8 mouse cellular contexts compared by ENCODE assay signal in genomic region chr2:84669828-84670568, GRCm38 (mm10). TPM values are rescaled to one million over a fixed set of nuclear protein-coding genes. Genes with fewer than 3 reads are reported as not detected.
DNase-seq lines count a peak whose midpoint lies in the region; ATAC-seq and TF ChIP-seq lines count a peak whose summit lies in the region.

No protein-coding gene starts in this region.

- intact Hi-C loops in heart, postnatal 25 days (cut with DNase I), result no loop called here
- intact Hi-C loops in left cerebral cortex, postnatal 36 days (cut with DNase I), result no loop called here

- 4% methylated on average over 39 of the region's 39 CpGs for WGBS in heart, embryonic 10.5 days
- 3% methylated on average over 39 of the region's 39 CpGs for WGBS in kidney, postnatal 0 days

- H3K27me3 ChIP-seq in heart, embryonic 10.5 days (ENCODE audit: insufficient read depth, poor library complexity, severe bottlenecking), result no peaks in the 10 kb centered on the region
- H3K27me3 ChIP-seq in kidney, postnatal 0 days (ENCODE audit: insufficient read depth, low read length), result no peaks in the 10 kb centered on the region

- peak; percentile 74 for ATAC-seq in kidney, postnatal 0 days (replicated peaks; ENCODE audit: low FRiP score, low read depth)
- ATAC-seq in megakaryocyte, adult 5-6 weeks (ENCODE audit: poor library complexity, severe bottlenecking), result peak; percentile 62

- no peak for DNase-seq in heart, embryonic 10.5 days (ENCODE audit: low spot score)
- no peak for DNase-seq in heart, postnatal 25 days (ENCODE audit: low spot score)
- DNase-seq in ES-CJ7 (ENCODE audit: low read depth, low spot score), result peak; percentile 62
- DNase-seq in kidney, postnatal 0 days (ENCODE audit: low spot score), result peak; percentile 47
- DNase-seq in left cerebral cortex, postnatal 36 days (ENCODE audit: low spot score in 2 of 2), result no peak
- DNase-seq in retina, embryonic 14.5 days (ENCODE audit: low spot score), result no peak

- peak overlapping the region; percentile 94 for H3K9ac ChIP-seq in kidney, postnatal 0 days (ENCODE audit: low read depth, low read length)

- no peaks in the 10 kb centered on the region for H3K9me3 ChIP-seq in heart, embryonic 10.5 days
- H3K9me3 ChIP-seq in kidney, postnatal 0 days (replicated peaks; ENCODE audit: low read length), result no peaks in the 10 kb centered on the region

- TF ChIP-seq CTCF in embryonic fibroblast, embryonic 13.5 days (IDR thresholded peaks at IDR 0.05; ENCODE audit: borderline replicate concordance, insufficient read depth, low read length), result no peak
- TF ChIP-seq CTCF in kidney, postnatal 0 days (IDR thresholded peaks at IDR 0.05; ENCODE audit: low read depth), result no peak

- no peak for TF ChIP-seq POLR2A in embryonic fibroblast, embryonic 13.5 days (IDR thresholded peaks at IDR 0.05; ENCODE audit: low read depth, low read length)

- H3K27ac ChIP-seq in heart, embryonic 10.5 days, result peak overlapping the region; percentile 92
- H3K27ac ChIP-seq in embryonic fibroblast, embryonic 13.5 days (ENCODE audit: insufficient read depth, low read length), result no peak overlapping the region
- H3K27ac ChIP-seq in kidney, postnatal 0 days, result peak overlapping the region; percentile 92

- H3K36me3 ChIP-seq in heart, embryonic 10.5 days, result peaks cover 46% of the 10 kb centered on the region
- peaks cover 21% of the 10 kb centered on the region for H3K36me3 ChIP-seq in kidney, postnatal 0 days (ENCODE audit: insufficient read depth, low read length)

- peak overlapping the region; percentile 88 for H3K4me2 ChIP-seq in kidney, postnatal 0 days (ENCODE audit: low read length)

- H3K4me1 ChIP-seq in heart, embryonic 10.5 days, result peaks cover 11% of the 10 kb centered on the region
- peaks cover 3% of the 10 kb centered on the region for H3K4me1 ChIP-seq in embryonic fibroblast, embryonic 13.5 days (ENCODE audit: control insufficient read depth, insufficient read depth, low read length)
- peaks cover 12% of the 10 kb centered on the region; the same call in 1 of the 2 replicates for H3K4me1 ChIP-seq in kidney, postnatal 0 days (replicated peaks; ENCODE audit: insufficient read depth, low read length)

- peak overlapping the region; percentile 70 for H3K4me3 ChIP-seq in heart, embryonic 10.5 days
- peak overlapping the region; percentile 89 for H3K4me3 ChIP-seq in embryonic fibroblast, embryonic 13.5 days (ENCODE audit: insufficient read depth, low read length)
- H3K4me3 ChIP-seq in kidney, postnatal 0 days (replicated peaks; ENCODE audit: low read depth, low read length), result peak overlapping the region; percentile 98

RNA-seq across cellular contexts. Expression of gene Selenoh, which starts 0.6 kb away (rescaled TPM):
- polyA plus RNA-seq in heart, embryonic 10.5 days (2016; fragmentation: Nextera tagmentation; extraction: Ambion mirVana), result 347 and 370 TPM in 2 replicates
- 10 to 100 TPM; 22.4 to 25.2 TPM for total RNA-seq in heart, postnatal 25 days (2021)
- 106 and 122 TPM in 2 replicates for polyA plus RNA-seq in embryonic fibroblast, embryonic 13.5 days (2011; ENCODE audit: insufficient read length, low read depth, missing spikeins)
- 243 and 244 TPM in 2 replicates for polyA plus RNA-seq in kidney, postnatal 0 days (2015; fragmentation: Nextera tagmentation; extraction: Ambion mirVana)
- 126 and 155 TPM in 2 replicates for total RNA-seq in megakaryocyte, adult 5-6 weeks (2015)
- total RNA-seq in megakaryocyte, adult 5-6 weeks (2017), result 76.2 and 102 TPM in 2 replicates
- 10 to 100 TPM; 35.5 to 41.2 TPM for total RNA-seq in left cerebral cortex, postnatal 36 days (2021)

RNA-seq across cellular contexts. Expression of gene Gm28635, which starts 7.8 kb away (rescaled TPM):
- not detected in 2 replicates for polyA plus RNA-seq in heart, embryonic 10.5 days (2016; fragmentation: Nextera tagmentation; extraction: Ambion mirVana)
- 1 to 10 TPM; 5.4 to 5.8 TPM for total RNA-seq in heart, postnatal 25 days (2021)
- not detected in 2 replicates for polyA plus RNA-seq in embryonic fibroblast, embryonic 13.5 days (2011; ENCODE audit: insufficient read length, low read depth, missing spikeins)
- polyA plus RNA-seq in kidney, postnatal 0 days (2015; fragmentation: Nextera tagmentation; extraction: Ambion mirVana), result not detected in 2 replicates
- not detected in 2 replicates for total RNA-seq in megakaryocyte, adult 5-6 weeks (2015)
- total RNA-seq in megakaryocyte, adult 5-6 weeks (2017), result not detected in 2 replicates
- 1 to 10 TPM; 6.0 to 8.1 TPM for total RNA-seq in left cerebral cortex, postnatal 36 days (2021)

RNA-seq across cellular contexts. Expression of gene Med19, which starts 8.2 kb away (rescaled TPM):
- polyA plus RNA-seq in heart, embryonic 10.5 days (2016; fragmentation: Nextera tagmentation; extraction: Ambion mirVana), result 30.8 and 39.9 TPM in 2 replicates
- 10 to 100 TPM; 13.2 to 13.7 TPM for total RNA-seq in heart, postnatal 25 days (2021)
- polyA plus RNA-seq in embryonic fibroblast, embryonic 13.5 days (2011; ENCODE audit: insufficient read length, low read depth, missing spikeins), result 21.3 and 28.0 TPM in 2 replicates
- 33.3 and 34.6 TPM in 2 replicates for polyA plus RNA-seq in kidney, postnatal 0 days (2015; fragmentation: Nextera tagmentation; extraction: Ambion mirVana)
- 22.4 and 24.5 TPM in 2 replicates for total RNA-seq in megakaryocyte, adult 5-6 weeks (2015)
- 16.1 and 20.2 TPM in 2 replicates for total RNA-seq in megakaryocyte, adult 5-6 weeks (2017)
- total RNA-seq in left cerebral cortex, postnatal 36 days (2021), result 10 to 100 TPM; 27.2 to 31.9 TPM

RNA-seq across cellular contexts. Expression of gene Tmx2, which starts 8.9 kb away (rescaled TPM):
- polyA plus RNA-seq in heart, embryonic 10.5 days (2016; fragmentation: Nextera tagmentation; extraction: Ambion mirVana), result 172 and 182 TPM in 2 replicates
- total RNA-seq in heart, postnatal 25 days (2021), result 100 to 1,000 TPM; 116 to 127 TPM
- polyA plus RNA-seq in embryonic fibroblast, embryonic 13.5 days (2011; ENCODE audit: insufficient read length, low read depth, missing spikeins), result 53.3 and 71.2 TPM in 2 replicates
- polyA plus RNA-seq in kidney, postnatal 0 days (2015; fragmentation: Nextera tagmentation; extraction: Ambion mirVana), result 189 and 199 TPM in 2 replicates
- 42.4 and 49.0 TPM in 2 replicates for total RNA-seq in megakaryocyte, adult 5-6 weeks (2015)
- 29.4 and 38.5 TPM in 2 replicates for total RNA-seq in megakaryocyte, adult 5-6 weeks (2017)
- 100 to 1,000 TPM; 223 to 252 TPM for total RNA-seq in left cerebral cortex, postnatal 36 days (2021)

RNA-seq across cellular contexts. Expression of gene Btbd18, which starts 11.1 kb away (rescaled TPM):
- 0.21 and 0.29 TPM in 2 replicates for polyA plus RNA-seq in heart, embryonic 10.5 days (2016; fragmentation: Nextera tagmentation; extraction: Ambion mirVana)
- total RNA-seq in heart, postnatal 25 days (2021), result not detected
- polyA plus RNA-seq in embryonic fibroblast, embryonic 13.5 days (2011; ENCODE audit: insufficient read length, low read depth, missing spikeins), result not detected in 2 replicates
- 0.09 and 0.18 TPM in 2 replicates for polyA plus RNA-seq in kidney, postnatal 0 days (2015; fragmentation: Nextera tagmentation; extraction: Ambion mirVana)
- total RNA-seq in megakaryocyte, adult 5-6 weeks (2015), result 0.07 TPM in 1 of 2 replicates, not detected in the other
- not detected in 2 replicates for total RNA-seq in megakaryocyte, adult 5-6 weeks (2017)
- not detected for total RNA-seq in left cerebral cortex, postnatal 36 days (2021)

Comparison
In these comparisons a context has a peak if more than half of its experiments do, and no peak if none do; other contexts are left out.
1. DNase-seq: peak in ES-CJ7 (single experiment) and kidney, postnatal 0 days (single experiment); none in heart, embryonic 10.5 days (single experiment), heart, postnatal 25 days (single experiment), left cerebral cortex, postnatal 36 days (0 of 2) and retina, embryonic 14.5 days (single experiment).
2. RNA of gene Gm28635, which starts 7.8 kb away (total RNA-seq): 6.0 to 8.1 TPM in left cerebral cortex, postnatal 36 days and 5.4 to 5.8 TPM in heart, postnatal 25 days; not detected in megakaryocyte, adult 5-6 weeks; every median in the first group is over 4 times any median in the second.
3. Peak in every context shown above with its lines, with median percentiles within 50 percentile points of each other: H3K4me3 ChIP-seq.